Mouse (Mus musculus): ENCODE data around the gene Xpnpep1.

Gene Xpnpep1

DNA sequence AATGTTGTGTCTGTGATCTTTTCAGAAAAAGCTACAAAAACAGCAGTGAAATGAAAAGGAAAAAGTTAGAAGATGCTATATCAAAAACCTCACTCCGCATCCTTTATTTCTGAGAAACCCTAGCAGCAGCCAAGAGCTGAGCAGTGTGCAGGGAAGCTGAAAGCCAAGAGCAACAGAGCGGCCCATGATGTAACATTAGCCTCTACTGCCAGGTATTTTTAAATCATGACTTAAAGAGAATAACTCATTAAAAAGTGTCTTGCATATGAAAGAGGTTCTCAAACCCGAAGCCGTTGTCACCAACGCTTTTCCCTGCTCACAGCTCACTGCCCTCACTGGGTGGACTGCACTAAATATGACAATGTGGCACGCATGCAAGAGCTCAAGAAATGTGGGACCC is 9.7 kb downstream of the Xpnpep1 start:
- no peak for DNase-seq (ENCODE audit: low spot score)

DNA sequence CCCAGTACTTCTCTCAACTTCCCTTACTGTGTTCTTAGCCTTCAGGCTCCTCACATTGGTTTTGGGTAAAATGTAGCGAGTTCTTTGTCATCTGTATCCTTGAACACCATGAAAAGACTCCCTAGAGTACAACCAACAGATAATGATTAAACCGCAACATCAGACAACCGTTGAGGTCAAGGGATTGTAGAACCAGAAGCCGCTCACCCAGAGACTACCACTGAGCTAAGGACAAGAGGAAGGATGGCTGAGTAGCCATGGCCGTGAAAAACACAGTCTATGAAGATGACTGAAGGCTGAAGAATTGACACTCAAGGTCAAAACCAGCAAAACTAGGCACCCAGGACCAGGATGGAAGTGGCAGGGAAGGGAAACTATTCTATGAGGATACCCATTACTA is 10.3 kb downstream of the Xpnpep1 start:
- no peak for DNase-seq (ENCODE audit: low spot score)

DNA sequence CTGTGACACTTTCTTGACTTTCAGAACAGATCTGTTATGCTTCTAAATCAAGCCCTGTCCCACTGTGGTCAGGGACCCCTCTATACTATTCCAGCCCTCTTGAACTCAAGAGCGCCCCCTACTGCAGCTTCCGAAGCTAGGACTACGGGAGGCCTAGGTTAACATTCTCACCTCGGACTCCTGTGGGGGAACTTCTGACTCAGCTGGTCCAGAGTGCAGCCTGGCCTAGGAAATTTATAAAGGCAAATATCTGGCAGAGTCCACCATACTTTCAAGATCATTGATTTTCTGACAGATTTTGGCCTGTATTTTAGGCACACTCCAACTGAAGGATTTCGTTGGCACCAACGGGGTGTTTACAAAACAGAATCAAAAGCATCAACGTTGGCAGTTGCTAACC is 11.0 kb downstream of the Xpnpep1 start:
- no peak for DNase-seq (ENCODE audit: low spot score)

DNA sequence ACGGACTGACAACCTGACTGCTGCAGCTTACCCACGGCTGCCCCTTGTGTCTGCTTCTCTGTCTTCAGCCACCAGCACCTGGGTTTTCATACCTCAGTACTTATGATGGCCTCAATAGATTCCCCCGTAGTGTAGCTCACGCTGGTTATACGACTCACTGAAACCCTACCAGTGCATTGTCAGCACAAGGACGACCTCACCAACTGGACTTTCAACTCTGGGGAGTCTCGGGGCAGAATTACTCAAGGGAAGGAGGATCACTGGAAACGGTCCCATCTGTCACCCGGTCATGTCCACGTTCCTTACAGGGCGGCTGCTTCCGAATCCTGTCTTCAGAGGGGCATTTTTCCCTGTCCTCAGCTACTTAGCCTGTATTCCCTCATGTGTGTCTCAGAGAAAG is 11.8 kb downstream of the Xpnpep1 start:
- DNase-seq (ENCODE audit: low spot score), result no peak

DNA sequence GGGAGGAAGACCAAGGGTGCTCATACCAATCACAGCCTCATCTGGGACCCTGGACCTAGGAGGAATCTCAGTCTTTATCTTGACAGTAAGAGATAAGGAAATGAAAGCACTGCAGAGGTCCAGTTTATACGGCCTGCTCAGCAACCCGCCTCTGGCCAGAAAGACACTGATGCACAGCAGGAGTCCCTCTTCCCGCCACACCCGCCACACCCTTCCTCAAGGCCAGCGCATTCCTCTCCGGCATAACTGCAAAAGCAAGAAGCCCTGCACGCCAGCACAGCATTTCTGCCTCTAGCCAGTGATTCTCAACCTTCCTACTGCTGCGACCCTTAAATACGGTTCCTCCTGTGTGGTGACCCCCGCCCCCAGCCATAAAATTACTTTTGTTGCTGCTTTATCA is 16.8 kb downstream of the Xpnpep1 start:
- peak; percentile 44 for DNase-seq (ENCODE audit: low spot score)

DNA sequence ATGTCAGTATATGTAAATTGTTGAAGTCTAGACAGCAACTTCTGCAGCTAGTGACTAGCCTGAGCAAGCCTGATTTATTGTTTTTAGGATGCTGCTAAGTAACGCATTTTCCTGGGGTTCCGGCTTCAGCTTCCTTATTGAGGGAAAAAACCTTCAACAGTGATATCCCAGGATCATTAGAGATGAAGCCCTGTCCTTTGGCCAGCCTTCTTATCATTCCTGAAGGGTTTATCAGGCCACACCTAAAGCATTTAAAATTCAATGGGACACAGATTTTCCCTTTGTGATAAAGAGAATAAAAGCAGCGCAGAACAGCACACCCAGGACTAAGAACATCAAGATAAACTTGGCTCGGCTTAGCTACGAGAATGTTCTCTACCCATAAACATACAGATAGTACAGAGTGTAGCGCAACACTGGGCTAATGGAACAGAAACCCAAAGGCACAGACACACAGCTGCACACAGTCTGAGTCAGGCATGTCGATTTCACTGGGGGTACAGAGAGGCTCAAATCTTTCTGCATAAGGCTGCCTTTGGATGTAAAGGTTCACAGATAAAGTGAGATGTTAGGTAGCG is 17.9 kb downstream of the Xpnpep1 start:
- peak; percentile 73 for DNase-seq (ENCODE audit: low spot score)

DNA sequence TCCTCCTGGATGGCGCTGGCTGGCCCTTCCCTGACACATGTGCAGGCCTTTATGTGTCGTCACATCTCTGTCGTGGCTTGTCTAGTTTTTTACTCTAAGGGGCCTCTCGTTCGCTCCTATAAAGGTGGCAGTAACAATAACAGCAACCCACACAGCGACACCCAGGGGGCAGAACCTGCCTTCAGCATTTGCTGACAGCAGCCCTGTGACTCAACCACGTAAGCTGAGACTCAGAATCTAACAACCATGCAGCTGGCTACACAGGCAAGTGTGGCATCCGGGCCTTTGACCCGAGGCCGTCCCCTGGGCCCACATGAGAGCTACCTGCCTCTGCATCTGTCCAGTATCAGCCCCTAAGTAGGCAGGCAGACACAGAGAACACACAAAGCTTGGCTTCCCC is 18.5 kb downstream of the Xpnpep1 start:
- DNase-seq (ENCODE audit: low spot score), result no peak

DNA sequence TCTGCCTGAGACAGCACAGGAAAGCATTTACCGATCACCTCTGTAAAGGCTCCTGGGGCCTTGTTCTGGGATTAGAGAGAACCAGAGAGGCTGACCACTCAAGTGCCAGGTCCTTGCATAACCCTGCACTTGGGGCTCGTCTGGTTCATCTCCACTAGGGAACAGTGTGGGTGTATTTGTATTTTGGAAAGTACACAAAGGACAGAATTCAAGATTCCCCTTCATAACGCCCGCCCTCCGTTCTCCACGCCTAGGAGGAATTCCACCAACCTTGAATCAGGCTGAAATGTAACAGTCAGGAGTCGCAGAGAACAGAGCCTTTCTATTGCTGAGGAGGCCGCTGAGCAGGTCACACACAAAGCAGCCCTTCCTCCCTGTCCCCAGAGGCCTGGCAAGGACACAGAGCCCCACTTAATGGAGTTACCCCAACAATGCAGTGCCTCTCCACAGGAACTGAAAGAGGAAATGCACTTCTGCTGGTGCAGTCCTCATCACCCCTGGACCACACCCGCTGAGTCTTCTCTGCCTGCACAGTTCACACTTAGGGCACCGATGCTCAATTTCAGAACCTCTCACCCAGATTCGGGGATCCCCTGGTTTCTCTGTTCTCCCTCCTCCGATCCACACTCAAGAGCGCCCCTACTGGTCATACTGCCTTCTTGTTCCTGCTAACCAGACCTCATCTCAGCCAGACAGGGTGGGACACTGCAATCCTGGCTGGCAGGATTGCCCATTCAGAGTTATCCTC is 20.1 kb downstream of the Xpnpep1 start:
- DNase-seq (ENCODE audit: low spot score), result peak; percentile 84

DNA sequence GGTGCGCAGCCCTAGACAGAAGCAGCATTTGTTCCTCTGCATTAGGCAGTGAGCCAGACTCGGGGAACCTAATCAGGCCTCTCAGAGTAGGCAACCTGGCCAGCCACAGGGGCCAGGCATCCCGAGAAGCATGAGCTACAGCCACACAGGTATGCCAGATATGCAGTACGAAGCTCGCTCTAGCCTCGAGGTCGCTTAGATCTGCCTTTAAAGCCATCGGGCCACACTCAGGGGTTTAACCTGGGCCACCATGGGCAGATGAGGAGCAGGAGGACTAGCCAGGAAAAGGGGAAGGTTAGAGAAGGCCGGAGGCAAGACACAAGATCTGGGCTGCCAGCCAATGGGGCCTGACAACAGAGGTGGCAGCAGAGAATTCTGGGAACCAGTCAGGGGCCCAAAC is 22.1 kb downstream of the Xpnpep1 start:
- peak; percentile 35 for DNase-seq (ENCODE audit: low spot score)

DNA sequence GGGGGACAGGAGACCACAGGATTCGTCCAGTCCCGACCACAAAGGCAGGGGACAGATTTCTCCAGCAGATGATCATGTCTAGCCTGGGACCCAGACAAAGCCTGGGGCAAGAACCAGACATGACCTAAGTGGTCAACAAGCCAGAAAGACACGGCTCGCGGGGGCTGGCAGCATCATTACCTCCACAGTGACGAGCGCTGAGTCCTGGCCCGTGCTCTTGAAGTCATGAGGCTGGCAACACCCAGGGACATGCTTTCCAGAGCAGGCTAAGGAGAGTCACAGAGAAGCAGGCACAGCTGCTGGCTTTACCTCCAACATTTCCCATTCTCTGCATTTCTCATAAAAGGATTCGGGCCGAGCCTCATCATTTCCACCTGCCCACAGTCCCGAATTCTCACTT is 22.8 kb downstream of the Xpnpep1 start:
- no peak for DNase-seq (ENCODE audit: low spot score)

DNA sequence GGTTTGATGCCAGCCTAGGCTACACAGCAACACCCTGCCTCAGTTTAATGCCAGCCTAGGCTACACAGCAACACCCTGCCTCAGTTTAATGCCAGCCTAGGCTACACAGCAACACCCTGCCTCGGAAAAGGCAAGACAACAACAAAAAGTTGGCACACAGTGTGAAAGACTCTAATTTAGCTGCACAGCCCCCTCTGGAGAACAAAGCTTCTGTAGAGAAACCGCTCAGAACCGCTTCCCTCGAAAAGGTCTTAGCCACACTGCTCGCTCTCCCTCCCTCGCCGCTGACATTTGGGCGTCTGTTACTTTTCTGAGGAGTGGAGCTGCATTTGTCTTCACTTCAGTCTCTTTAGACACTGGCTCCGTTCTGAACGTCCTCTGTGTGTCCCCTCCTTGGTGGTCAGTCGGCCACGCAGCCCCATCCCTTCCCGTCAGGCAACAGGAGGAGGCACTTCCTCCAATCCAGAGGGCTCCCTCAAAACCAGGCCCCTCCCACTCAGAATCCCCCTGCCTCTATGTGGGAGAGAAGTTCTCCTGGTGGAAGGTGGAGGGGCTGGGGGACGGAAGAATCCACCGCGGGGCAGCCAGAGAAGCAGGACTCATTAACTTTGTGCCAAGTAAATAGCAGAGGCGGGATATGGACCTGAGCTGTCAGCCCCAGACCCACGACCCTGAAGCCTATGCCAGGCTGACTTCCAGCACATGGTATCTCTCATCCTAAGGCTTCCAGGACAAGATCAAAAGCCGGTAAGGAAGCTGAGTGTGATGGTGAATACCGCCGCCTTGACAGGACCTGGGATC is 24.9 kb downstream of the Xpnpep1 start:
- no peak for DNase-seq (ENCODE audit: low spot score)

DNA sequence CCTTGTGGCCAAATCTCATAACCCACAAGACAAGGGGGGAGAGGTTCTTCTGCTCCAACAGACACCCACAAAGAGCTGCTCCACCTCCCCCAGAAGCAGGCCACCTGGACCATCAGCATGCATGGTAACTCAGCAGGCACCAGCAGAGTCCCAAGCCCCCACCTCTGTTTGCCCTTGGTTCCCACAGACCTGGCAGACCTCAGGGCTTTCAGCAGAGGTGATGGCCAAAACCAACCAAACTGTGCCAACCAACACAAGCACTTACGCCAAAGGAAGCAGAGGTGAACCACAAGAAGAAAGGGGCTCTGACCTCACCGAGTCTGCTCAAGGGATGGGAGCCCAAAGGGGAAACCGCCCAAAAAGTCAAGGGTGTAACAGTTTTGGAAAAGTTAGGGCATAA is 26.3 kb downstream of the Xpnpep1 start:
- no peak for DNase-seq (ENCODE audit: low spot score)

DNA sequence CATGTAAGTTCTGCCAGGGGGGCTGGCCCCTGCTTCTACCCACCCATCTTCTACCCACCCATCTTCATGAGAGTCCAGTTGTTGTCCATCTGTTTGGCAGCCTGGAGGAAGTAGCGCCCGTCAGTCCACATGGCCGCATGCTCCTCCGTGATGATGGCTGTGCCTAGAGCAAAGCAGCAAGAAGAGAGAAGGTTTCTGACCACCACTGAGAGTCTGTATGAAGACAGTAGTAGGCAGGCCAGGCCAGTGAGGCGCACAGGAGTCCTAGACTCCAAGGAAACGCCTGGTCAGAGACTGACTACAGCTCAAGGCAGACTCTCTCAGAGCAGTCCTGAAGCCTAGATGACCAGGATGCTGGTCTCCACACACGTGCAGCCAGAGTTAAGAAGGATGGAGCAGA is 26.7 kb downstream of the Xpnpep1 start:
- DNase-seq (ENCODE audit: low spot score), result no peak

DNA sequence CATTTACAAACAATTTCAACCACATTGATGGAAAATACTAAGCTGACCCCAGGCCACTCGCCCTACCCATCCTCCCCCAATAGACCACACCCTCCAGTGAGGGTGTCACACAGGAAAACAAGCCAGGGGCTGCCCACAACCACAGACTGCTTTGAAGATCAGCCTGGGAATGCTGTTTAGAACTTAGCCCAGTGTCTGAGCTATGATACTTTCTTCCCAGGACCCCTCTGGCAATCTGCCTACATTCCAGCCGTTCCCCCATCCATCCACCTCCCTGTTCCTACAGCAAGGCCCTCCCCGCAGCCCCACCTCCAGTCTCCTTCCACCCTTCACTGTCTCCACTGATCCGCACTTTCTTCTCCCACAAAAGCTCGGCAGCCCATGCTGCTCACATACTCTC is 29.1 kb downstream of the Xpnpep1 start:
- DNase-seq (ENCODE audit: low spot score), result peak; percentile 32

DNA sequence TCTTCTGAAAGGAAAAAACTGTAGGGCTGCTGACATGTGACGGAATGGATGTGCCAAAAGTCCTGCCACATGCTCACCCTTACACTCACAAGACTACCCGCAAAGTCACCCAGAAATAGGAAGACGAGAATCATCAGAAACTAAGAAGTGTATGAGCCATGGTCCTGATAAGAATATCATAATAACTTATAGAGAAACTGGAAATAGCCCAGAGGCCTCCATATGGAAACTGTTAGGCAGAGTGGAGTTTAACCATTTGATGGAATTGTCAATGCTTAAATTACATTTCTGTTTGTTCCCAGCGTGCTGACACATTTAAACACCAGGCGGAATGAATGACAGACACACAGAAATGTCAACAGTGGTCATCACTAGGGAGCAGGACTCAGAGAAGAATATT is 31.1 kb downstream of the Xpnpep1 start:
- DNase-seq (ENCODE audit: low spot score), result no peak

DNA sequence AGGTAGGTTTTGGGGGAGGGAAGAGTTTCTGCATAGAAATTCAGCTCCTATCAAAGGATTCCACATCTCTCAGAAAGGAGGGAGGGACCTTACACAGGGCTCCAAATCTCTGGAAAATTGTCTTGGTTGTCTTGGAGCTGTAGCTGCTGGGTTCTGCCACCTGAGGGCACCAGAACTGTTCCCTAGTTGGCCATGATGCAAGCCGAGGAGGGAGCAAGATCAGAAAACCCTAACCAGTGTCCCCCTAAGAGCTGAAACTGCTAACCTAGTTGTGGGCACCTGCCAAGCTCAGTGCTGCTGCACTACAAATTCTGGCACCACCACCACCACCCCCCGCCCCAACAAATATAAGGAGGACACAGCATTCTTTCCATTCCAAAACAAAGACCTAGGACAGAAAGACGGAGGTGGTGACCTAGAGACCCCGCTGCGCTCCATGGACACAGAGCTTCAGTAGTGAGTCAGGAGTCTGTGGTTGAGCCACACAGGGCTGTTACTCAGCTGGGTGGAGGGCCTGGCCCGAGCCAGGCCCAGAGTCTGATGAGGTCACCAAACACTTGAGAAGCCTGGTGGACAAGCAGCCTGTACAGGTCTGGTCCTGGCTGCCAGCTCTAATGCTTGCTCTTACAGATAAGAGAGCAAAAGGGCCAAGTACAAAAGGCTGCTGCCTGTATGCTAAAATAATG is 31.9 kb downstream of the Xpnpep1 start:
- DNase-seq (ENCODE audit: low spot score), result peak; percentile 86

DNA sequence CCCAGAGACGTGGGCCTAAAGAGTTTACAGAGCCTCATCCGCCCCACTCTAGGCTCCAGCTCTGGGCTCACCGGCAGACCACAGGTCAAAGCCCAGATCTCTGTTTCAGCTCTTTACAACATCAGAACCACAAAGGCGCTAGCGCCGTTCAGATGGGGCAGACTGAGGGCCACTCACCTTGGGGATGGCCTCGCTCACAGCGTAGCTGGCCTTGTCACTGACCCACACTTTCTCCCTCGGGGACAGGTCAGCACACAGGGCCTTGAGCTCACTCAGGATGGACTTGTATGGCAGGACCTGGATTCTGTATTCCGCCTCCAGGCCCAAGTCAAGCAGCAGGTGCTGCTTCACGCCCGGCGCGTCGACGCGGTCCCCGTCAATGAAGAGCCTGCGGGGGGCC is 34.0 kb downstream of the Xpnpep1 start:
- no peak for DNase-seq (ENCODE audit: low spot score)

DNA sequence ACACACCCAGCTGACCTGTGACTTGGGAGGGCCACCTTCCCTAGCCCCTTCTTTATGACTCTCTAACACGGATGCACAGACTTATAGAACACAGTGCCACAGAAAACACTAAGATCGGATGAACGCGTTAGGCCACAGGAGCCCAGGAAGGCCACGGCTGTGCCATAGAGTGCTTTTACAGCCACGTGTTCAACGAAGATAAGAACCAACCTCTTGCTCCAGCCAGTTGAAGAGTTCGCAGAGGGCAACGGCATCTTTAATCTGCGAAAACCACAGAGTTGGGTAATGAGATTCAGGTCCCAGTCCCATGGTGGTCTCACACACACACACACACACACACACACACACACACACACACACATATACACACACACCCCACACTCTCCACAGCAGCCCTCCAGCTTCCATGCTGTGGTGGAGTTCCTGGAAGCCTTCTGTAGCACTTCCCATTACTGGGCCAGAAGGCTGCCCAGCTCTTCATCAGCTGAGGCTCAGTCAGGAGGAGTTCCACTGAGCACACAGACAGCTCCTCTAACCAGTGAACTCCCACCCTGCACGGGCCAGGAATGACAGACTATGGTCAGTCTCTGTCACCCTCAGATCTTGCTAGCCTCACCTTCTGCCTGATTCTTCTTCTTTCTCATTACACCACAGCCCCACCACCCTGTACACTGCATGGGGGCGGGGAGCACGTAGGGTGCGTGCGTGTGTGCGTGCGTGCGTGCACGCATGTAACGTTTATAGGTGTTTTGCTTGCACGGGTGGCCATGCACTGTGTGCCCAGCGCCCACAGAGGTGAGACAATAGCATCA is 36.3 kb downstream of the Xpnpep1 start:
- DNase-seq (ENCODE audit: low spot score), result no peak

DNA sequence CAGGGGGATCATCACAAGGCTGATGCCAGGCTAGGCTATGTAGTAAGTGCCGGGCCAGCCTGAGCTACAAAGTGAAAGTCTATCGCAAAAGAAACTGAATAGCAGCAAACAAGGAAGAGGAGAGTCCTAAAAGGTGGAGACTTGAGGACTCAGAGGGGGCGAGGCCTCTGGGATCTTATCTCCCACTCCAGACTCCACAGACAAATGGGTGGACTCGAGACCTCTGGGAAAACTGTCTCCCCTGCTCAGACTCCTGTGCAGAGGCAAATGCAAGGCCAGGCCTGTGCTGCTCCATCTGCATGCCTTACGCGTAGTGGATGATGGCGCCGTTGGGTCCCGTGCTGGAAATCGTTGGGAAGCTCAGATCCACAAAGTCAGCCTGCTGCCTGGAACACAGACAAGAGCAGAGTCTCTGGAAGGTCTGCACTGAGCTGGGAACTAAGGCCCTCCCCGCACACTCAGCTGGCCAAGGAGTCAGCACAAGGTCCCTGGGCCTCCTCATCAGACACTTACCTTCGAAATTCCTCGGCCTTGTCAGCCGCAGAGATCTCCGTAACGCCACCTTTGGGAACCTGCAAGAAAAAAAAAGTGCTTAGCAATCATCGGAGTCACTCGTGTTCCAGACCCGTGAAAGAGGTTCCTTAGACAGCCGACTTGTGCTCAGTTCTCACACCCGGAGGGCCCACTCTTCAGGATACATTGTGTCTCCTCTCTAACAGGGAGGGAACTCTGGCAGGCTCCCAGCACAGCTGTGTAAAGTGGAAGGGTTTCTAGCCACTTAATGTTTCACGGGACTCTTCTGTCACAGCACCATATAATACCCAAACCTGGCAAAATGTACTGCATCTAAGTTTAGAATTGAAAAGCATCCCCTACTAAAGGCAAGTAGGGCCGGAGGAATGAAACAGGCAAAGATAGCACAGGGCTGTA is 37.6 kb downstream of the Xpnpep1 start:
- no peak for DNase-seq (ENCODE audit: low spot score)

DNA sequence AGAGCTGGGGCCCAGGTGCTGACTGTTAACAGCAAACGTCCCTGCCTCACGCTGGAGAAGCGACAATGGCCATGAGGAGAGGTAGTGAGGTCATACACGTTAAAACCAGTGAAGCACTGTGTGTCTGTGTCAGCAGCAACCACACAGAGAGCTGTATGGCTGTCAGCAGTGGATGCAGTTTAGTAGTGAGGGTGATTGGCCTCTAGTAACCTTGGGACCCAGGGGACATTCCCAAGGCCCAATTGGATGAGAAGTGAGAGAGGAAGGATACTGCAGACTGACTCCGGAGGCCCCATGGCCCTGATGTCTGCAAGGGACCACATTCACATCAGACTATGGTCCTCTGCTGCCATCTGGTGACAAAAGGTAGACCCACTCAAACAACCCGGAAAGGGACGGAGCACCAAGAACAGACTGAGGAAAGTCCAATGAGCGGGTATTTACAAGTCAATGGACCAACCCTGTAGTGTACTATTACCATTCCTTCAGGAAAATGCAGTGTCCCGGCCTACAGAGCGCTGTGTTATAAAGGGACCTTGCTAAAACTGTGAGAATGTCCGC is 47.1 kb downstream of the Xpnpep1 start:
- no peak for DNase-seq (ENCODE audit: low spot score)

Data from lung, postnatal 25 days (tissue).